Mouse (Mus musculus) common myeloid progenitor, adult 5-6 weeks (primary cell): ENCODE measurements around the gene Pcgf5. TPM values are rescaled to one million over a fixed set of nuclear protein-coding genes. Genes with fewer than 3 reads are reported as not detected.

Experiments used
- ATAC-seq: replicated peaks from 2 replicates; pipeline ENCODE4 v1.8.0; 2016; ENCODE audit warnings: low read depth, mild to moderate bottlenecking, moderate TSS enrichment, inconsistent platforms; ENCODE audit not compliant: poor library complexity, severe bottlenecking
- total RNA-seq: library from RNA; stranded (forward); fragments of 200-1000, 187-1606 nt; gene quantifications from 2 replicates; pipeline ENCODE4 v1.2.3, GENCODE M21; 2017

Gene Pcgf5
- total RNA-seq, 1 experiment from 2014 or later, result 80.9 TPM

GRCm38 (mm10) chr19:36476596-36476995, 128.5 kb downstream of the Pcgf5 start:
- no peak for ATAC-seq

GRCm38 (mm10) chr19:36477151-36477550, 129.0 kb downstream of the Pcgf5 start:
- no peak for ATAC-seq

GRCm38 (mm10) chr19:36477684-36478083, 129.6 kb downstream of the Pcgf5 start:
- ATAC-seq, result no peak

- no peak for ATAC-seq
These were observed 142.8 kb downstream of the Pcgf5 start for GRCm38 (mm10) chr19:36490911-36491310.

- ATAC-seq, result 0 out of 2 replicates have a peak, but pooled peaks have one; percentile 22
These were observed 147.4 kb downstream of the Pcgf5 start for GRCm38 (mm10) chr19:36495555-36495954.

GRCm38 (mm10) chr19:36496532-36496931, 148.4 kb downstream of the Pcgf5 start:
- ATAC-seq, result no peak

- no peak for ATAC-seq
These were observed 149.0 kb downstream of the Pcgf5 start for GRCm38 (mm10) chr19:36497067-36497466.

GRCm38 (mm10) chr19:36497744-36498143, 149.6 kb downstream of the Pcgf5 start:
- no peak for ATAC-seq

- ATAC-seq, result no peak
These were observed 156.6 kb downstream of the Pcgf5 start for GRCm38 (mm10) chr19:36504716-36505115.

Other genes starting within 250 kb of the Pcgf5 start
- gene Ankrd1, start 228.2 kb upstream of the Pcgf5 start, total RNA-seq, result not detected in 2 replicates
- 1.6 and 3.1 TPM in 2 replicates for gene Hectd2, start 206.3 kb downstream of the Pcgf5 start, total RNA-seq